Mouse (Mus musculus) 416B (cell line): ENCODE measurements at regions not wholly inside any gene's neighbourhood (a gene's known extent, or its start where the extent isn't known, plus 50 kb on each side); places are given as distances from the start of the nearest gene placed in this dataset.
"Not testable (repeated sequence)": the region's sequence is repeated elsewhere in the genome, so short reads cannot be mapped to it uniquely, and the experiment has no call there.

Experiments
- DNase-seq: peaks from one replicate; pipeline ENCODE4 v3.0.0; 2011; ENCODE audit warnings: low read depth

DNA sequence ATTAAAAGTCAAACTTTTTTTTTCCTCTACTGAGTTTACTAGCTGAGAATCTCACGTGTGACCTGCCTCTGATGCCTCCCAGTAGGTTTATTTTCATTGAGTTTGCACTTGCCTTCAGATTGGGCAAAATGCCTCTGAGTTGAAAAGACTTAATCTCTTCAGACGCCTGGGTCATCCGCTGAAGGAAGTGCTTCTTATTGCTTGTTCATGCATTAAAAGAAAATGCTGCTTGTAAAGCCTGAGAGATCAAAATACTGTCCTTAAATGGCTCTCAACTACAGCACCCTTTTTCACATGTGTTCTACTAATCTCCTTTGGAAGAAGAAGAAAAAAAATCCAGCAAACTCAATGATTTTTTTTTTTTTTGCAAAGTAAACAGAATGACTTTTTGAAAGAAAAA, 351.5 kb downstream of the Kcnh5 start:
- DNase-seq: peak; percentile 39

DNA sequence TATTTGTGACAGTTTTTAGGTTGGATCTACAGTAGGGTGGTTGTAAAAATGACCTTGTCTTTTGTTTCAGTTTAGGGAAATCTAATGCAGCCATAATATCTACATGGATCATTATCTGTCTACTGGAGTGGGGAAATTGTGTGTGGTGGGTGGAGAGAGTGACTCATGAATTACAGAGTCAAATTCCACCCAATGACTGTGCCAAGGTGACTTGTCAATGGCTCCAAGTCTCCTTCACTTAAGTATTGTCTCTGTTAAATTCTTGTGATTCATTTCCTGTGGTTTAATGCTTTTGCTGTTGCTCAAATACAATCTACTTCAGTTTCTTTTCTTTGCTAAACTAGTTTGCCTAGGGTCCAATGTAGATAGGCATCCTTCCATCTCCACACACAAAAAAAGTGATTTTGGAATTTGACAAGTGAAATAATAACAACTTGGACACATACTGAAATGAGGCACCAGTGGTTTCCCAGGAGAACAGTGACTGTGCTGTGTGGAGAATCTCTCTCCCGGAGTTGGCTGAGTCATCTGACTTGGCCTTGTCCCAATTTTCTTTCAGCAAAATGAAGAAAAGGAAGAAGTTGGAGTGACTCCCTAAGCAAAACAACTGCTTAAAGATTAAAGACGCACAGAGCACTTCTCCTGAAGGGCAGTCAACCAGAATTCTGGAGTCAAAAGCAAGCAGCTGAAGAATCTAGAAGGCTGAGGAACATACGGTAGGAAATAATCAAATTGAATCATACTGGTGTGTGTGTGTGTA, 352.2 kb downstream of the Kcnh5 start:
- DNase-seq: peak; percentile 98

DNA sequence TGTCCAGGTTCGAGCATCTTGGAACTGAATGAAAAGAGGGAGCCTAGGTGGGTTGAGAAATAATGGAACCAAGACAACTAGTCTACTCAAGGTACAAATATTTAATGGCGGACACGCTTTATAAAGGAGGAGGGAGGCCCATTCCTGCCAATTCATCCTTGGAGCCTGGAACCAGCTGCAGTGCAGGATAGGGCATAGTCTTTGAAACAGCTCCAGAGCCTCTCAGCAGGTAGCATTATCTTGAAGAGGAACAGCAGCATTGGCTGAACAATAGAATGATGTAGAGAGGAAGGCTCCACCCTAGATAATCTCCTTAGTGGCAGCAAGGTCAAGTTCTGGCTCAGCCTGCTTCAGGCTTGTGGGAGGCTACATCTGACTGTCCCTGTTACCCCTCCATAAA, 361.0 kb downstream of the Kcnh5 start:
- not testable (repeated sequence) for DNase-seq

DNA sequence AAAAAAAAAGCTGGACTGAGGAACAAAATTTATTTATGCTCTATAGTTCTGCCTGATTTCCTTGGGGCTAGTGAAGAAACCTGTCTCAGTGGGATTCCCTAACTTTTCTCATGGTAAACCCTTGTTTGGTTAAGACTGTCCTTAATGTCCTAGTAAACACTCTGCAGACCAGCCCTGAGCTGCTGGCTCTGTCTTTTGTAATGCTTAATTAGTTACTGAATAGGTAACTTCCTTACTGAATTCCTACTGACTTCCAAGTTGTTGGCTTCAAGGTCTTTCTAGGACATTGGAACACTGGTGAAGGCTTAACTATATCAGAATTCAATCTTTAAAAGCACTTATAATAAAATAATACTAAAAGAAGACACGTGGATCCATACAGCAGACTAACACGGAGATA, 368.6 kb downstream of the Kcnh5 start:
- not testable (repeated sequence) for DNase-seq

DNA sequence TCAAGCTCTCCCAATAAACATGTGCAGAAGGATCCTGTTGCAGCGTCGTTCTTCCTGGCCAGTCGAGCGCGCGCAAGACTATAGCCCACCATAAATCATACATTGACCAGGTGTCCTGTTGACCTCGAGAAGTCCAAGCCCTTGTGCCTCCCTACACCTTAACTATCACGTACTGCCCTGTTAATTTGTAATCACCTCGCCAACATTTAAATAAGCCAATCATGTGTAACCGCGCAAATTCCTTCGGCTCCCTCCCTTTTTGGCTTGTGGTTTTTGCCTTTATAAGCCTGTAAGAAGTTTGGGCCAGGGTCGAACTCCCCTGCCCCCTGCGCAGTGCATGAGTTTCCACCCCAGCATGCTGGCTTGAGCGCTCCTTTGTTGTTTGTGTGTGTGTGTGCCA, 369.2 kb downstream of the Kcnh5 start:
- DNase-seq: not testable (repeated sequence)

DNA sequence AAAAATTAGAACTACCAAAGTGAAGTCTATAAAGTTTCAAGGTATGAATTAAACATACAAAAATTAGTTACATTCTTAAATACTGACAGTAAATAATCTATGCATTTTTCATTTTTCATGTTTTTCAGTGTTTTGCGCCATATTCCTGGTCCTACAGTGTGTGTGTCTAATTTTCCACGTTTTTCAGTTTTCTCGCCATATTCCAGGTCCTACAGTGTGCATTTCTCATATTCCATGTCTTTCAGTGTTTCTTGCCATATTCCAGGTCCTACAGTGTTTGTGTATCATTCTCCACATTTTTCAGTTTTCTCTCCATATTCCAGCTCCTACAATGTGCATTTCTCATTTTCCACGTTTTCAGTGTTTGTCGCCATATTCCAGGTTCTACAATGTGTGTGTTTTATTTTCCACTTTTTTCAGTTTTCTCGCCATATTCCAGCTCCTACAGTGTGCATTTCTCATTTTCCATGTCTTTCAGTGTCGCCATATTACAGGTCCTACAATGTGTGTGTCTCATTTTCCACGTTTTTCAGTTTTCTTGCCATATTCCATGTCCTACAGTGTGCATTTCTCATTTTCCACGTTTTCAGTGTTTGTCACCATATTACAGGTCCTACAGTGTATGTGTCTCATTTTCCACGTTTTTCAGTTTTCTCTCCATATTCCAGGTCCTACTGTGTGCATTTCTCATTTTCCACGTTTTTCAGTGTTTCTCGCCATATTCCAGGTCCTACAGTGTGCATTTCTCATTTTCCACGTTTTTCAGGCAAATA, 373.2 kb downstream of the Kcnh5 start:
- peak; percentile 53 for DNase-seq

DNA sequence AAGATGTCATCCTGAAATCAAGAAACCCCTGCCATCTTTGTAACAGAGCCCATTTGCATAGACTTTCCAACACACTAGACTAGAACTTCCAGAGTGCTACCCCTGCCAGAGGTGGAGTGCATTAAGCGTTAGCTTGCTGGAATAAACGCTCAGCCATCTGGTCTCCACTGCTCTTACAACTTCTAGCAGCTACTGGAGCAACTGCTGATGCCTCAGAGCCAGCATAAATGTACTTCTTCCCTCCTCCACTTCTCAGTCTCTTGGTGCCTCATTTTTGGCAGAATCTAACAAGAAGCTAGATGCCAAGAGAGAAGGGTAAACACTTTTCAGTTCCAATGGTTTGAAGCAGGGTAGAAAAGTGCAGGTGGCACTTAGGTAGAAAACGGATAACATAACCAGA, 385.1 kb downstream of the Kcnh5 start:
- no peak for DNase-seq

DNA sequence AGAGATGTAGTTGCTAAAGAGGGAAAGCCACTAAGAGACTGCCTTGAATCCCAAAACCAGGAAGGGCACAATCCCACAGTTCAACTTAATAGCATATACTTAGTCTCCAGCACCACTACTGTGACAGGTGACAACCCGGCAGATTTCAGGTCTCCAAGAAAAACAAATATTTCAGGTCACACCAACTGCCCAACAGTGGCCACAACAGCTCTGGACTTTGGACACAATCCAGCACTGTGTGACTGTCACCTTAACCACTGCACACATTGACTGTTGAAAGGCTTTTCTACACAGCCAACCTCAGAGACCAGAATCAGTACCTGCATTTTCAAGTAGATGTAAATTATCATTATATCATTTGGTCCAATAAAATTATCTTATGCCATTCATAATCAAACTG, 414.8 kb downstream of the Kcnh5 start:
- no peak for DNase-seq

DNA sequence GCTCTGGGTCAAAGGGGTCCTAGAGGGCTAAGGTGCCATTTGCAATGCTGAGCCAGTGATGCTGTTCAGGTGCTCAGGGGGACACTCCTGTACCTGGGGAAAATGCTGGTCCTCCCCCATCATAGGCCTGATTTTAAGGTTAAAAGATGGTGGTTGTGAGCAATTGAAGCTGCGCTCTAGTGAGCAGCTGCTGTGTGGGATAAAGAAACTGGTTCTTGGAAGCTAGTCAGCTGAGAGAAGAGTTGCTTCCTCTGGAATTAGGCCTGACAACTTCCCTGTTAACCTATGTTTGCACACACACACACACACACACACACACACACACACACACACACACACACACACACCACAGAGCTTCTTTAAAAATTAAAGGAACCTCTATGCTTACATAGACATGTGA, 428.9 kb upstream of the Gm11042 start:
- DNase-seq: no peak

DNA sequence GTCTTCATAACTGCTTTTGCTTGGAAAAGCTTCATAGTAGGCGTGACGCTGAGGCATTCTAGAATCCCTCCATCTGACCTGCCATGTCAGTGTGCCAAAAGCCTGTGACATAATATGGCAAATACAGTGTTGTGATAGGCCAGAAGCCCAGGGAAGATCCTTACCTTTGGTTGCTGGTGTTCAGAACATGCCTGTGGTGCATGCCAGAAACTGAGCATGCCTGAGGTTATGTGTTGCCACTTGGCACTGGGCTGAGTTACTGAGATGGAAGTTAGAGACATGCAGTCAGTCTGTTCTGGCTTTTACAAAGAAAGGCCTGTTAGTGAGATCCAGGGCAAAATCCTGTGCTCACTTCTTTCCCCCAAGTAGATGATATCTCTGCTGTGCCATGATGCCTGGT, 412.7 kb upstream of the Gm11042 start:
- DNase-seq: no peak

DNA sequence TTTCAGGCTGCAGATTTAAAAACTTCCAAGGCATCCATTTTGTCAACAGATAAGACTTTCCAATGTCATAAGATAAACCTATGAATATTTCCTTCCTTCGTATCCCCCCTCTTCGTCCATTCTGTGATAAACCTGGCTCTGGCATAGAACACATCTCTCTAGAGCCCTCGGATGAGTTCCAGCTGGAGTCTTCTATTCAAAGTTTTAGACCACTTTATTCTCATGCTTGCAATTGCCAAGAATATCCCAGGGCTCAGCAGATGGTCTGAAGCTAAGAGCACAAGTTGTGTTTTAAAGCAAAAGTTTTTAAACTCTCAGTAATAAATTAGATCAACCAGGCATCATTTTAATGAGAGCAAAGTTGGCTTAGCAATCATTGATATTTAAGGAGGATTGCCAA, 363.0 kb upstream of the Gm11042 start:
- DNase-seq: no peak

DNA sequence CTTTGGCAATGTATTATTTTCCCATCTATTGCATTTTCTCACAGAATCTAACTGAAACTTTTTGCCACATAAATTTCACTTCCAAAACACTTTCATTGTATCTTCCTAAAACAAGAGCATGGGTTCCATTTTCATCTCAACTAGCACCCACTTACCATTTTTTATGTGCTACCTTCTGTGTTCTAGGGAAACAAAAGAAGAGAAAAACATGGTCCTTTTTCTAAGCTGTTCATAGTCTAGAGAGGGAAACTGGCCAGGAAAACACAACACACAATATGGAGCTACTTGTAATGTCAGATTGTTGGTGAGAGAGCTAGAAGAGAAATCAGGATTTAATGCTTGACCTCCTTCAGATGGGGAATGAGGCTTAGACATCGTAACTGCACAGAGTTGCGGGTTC, 361.6 kb upstream of the Gm11042 start:
- no peak for DNase-seq

DNA sequence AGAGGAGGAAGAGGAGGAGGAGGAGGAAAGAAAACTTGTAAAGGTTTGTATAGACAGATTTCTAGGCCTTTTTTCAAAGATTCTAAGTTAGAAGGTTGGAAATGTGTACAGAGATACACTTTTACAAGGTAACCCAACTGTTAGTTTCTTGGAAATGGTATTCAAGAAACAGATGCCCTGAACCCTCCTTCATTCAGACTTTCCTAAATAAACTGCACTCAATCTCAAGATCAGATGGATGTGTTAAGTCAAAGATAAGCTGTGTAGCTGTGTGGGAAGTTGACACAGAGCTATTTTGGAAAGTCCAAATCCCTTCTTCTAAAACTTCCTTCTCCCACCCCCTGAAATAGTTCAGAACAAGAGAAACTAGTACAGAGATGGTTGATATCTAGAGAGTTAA, 342.2 kb upstream of the Gm11042 start:
- no peak for DNase-seq

DNA sequence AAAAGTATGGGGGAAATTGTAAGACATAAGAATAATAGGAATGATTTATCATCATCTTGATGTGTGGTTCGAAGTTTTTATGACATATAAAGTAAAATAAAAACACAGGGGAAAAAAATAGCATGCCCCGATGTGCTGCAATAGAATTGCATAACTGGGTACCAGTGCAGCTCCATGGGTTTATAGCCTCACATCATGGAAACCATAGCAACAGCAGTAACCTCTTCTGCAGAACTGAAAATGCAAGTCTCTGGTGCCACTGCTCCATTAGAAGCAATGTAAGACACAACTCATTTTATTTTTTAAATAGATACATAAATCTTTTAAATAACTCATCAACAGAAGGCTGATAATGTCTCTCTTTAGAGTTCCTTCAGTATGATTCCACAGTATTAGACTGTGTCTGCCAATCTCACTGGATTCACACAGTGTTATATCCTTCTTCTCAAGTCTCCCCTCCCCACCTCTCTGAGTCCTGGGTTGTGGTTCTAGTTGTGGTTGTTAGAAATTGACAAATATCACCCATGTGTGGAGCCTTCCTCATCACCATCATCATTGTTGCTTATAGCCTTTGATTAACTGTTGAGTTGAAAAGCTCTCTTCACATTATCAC, 340.9 kb upstream of the Gm11042 start:
- DNase-seq: no peak

DNA sequence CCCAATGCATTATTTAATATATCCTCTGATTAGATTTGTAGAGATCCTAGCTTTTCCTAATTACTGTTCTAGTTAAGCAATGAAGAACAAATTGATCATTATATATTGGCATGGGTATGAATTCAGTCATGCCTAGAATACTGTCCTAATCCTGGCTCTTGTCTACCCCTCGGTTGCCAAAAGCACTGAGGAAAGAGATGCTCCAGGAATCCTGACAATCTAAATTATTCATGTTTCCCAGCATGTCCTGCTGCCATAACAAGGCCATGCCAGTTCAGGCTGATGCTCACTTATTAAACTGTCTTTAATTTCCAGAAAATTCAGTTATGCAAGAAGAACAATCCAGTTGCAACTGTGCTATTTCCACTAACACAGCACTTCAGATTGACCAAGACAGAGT, 335.1 kb upstream of the Gm11042 start:
- DNase-seq: no peak

DNA sequence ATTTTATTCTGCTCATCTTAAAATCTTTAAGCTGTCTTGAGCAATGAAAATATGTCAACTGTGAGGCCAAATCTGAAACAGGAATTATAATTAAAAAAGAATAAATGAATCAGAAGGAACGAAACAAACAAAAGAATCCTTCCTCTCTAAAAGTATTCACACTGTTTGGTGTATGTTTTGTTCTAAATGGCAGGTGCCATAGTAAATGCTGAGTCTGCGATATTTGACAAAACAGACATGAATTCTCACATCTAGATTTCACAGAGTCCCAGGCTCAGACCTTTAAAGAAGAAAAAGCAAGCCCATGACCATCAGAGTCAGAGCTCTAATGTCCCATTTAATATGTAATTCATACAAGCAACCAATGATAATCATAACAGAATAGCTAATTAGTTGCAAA, 316.6 kb upstream of the Gm11042 start:
- no peak for DNase-seq

DNA sequence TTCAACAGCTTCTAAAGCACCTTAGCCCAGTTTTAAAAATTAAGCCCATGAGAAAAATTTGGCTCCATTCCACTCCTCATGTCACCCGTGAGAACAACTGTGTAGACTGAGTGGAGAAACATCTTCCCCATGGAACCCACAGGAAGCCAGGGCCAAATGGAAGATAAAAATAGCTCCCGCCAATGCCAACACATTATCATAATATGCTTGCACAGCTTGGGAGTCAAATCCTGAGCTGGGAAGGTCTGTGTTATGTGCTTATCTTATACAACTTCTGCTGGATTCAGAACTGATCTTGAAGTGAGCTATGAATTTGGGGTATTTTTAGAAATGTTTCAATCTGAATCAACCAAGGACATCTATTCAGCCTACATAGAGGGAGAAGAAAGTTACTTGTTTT, 279.0 kb upstream of the Gm11042 start:
- DNase-seq: no peak

DNA sequence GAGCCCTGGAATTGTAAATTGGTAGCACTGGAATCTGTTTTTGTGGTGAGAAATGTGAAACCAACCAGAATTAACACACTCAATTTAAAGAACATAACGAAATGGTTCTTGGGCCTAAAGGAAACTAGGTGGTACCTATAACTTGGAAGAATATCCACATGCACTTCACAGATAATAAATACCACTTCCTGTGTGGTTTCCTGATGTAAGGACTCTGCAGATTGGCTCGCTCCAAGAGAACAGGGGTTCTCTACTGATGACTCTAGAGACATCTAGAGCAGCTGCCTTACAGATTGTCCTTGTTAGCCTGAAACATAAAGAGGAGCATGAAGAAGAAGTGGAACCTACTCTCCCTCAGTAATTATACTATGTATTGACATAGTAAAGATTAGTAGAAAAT, 238.4 kb upstream of the Gm11042 start:
- peak; percentile 55 for DNase-seq

DNA sequence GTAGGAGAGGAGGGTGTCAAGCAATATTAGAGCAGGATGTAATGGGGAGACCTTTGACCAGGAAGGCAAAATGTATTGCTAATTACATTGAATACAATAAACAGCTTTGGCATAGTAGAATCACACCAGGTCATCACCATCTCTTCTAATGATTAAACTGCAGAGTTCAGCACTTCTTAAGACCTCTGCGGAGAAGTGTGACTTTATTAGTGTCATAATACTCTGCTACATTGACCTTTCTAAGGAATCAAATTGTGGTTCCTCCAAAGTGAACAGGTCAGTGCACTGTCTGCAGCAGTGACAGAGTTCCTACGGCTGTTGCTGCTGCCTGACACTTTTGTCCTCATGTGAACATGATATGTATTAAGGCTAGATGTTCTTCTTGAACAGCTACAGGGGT, 228.0 kb upstream of the Gm11042 start:
- no peak for DNase-seq

DNA sequence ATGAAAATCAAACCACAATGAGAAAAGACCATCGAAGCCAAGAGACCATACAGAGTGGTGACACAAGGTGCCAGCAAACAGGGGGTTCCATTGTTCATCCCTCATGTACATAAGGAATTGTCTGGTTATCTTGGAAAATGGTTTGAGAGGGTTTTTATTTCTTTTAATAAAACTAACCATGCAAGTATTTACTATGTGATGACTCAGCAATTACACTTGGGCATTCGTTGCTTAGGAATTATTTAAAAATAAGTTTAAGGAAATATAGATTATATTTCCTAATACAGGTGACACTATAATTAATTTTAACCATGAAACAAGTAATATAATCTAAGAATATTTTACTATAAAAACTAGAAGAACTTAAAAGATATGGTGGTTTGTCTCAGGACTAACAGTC, 218.7 kb upstream of the Gm11042 start:
- DNase-seq: no peak

DNA sequence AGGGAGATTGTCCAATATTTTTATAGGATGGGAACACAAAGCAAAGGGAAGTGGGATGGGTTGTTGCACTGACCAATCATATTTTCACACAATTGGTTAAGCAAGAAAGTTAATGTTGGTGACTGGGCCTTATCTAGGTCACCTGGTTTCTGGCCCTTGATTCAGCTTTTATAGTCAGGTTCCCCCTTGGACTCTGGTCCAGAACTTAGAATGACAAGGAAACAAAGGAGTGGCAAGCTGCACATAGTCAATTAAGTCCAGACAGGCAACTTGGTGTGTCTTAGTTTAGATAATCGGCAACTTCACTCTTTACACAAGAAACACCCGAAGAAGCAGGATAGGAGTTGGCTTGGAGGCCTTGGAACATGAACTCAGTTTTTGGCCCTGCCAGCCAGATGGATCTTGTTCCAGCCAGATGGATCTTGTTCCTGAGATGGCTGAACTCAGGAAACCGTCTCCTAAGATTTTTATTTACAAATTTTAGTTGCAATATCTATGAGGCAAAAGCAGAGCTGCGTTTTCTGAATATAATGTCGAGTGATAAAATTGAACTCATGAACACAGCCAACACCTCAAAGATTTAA, 212.9 kb upstream of the Gm11042 start:
- no peak for DNase-seq

DNA sequence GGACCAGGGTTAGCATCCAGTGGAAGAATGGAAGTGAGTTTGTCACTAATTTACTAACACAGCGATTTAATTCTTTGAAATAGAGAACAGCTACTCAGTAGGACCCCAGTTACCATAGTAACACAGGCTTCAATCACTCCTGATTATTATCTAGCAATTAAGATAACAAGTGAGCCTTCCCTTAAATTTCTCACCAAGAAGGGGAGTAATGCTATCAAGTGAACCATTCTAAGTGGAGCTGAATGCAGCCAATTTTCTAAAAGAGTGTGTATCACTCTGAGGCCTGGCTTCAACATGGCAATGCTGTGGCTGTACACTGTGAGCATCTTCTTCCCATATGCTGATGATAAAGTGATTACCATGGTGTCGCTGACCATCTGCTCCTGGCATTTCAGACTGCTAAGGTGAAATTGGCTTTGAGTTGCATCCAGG, 211.0 kb upstream of the Gm11042 start:
- no peak for DNase-seq

DNA sequence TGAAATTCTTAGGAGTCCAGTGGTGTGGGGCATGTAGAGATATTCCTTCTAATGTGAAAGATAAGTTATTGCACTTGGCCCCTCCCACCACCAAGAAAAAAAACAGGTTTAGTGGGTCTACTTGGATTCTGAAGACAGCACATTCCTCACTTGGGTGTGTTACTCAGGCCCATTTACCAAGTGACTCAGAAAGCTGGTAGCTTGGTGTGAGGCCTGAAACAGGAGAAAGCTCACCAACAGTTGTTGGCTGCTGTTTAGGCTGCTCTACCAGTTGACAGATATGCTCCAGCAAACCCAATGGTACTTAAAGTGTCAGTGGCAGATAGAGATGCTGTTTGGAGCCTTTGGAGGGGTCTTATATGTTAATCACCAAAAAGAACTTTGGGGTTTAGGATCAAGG, 207.8 kb upstream of the Gm11042 start:
- DNase-seq: no peak
